Mouse (Mus musculus) mouse trophoblast stem cell (cell line): ENCODE results near the gene Cog1.
"Not testable (repeated sequence)": the region's sequence is repeated elsewhere in the genome, so short reads cannot be mapped to it uniquely, and the experiment has no call there.

ENCODE experiments used
- in situ Hi-C, 2 experiments: fragments of 300-500 bp; cut with MseI, MboI; formaldehyde crosslinking; loops; 2 replicates in 1 of 2; 3 replicates in 1 of 2; pipeline ENCODE4 v1.15.1; 2025

Cog1 gene

DNA sequence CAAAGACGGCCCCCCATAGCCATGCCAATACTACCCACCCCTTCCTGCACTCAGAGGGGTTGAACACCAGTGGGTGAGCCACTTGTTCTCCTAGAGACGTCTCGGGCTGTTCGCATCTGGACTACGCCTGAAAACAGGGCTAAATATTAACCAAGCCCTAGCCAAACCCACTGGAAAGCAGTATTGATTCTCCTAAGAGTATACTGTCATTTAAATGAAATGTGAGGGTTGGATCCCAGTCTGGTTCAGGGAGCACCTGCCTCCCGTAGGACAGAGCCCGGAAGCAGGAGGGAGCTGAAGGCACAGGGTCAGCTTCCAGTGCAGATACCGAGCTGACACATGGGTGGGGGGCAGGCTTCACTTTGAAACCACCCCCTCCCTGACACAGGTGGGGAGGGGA, 17.1 kb upstream of the Cog1 start:
- in situ Hi-C loops, result no loop called here

DNA sequence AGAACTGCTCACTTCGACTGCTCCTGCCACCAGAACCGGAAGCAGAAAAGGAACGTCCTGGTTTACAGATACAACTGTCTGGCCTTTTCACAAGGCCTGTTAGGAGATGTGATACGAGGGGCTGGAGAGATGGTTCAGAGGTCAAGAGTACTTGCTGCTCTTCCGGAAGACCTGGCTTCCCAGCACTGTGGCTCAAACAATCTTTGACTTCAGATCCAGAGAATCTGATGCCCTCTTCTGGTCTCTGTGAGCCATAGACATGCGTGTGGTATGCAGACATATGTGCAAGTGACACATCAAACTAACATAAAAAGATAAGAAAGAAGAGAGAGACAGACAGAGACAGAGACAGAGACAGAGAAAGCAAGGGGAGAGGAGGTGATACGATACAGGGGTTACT, 16.7 kb upstream of the Cog1 start:
- in situ Hi-C loops, result no loop called here

DNA sequence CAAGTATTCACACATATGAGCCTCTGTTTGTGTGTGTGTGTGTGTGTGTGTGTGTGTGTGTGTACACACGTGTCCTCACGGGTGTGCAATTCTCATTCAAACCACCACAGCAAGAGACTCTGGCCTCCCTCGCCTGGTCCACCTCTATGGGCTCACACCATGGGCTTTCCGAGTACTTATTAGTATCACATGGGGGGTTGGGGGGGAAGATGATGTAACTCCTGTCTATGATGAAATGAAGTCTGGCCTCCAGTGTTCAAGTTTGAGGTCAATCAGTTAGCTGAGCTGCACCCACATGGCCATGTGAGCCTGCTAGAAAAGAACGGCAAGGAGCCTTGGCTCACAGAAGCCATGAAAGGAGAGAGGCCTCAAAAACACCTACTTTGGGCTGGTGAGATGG, 15.6 kb upstream of the Cog1 start:
- in situ Hi-C loops, result no loop called here

DNA sequence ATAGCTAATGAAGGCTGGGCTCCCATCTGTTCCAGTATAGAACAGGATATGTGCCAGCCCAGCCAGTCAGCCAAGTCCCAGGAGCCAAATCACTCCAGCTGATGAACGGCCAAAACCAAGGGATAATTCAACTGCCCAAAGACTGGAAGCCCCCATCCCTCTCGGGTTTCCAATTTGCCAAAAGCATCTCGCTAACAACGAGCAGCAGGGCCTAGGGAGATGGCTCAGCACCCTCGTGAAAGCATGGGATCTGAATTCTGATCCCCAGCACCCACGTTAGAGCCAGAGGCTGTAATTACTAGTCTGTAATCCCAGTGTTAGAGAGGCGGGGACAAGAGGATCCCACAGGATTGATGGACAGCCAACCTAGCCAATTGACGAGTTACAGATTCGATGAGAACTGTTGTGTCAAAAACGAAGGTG, 14.3 kb upstream of the Cog1 start:
- in situ Hi-C loops, result no loop called here

DNA sequence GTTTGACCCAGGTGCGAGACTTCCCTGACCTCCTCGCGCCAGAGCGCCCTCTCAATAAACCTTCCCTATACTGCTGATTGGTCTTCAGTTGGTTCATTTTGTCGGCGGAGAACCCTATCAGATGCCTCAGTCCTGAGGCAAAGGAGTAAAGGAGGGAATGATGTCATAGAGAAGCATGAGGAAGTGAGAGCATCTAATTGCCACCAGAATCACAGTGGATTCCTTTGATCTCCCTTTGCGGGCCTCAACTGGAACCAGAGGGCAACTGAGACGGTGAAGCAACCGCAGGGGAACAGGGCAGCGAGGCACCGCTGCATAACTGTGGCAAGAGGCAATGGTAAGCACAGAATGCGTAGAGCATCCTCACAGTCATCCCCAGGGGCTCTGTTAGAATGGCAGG, 10.3 kb upstream of the Cog1 start:
- in situ Hi-C loops, result no loop called here

DNA sequence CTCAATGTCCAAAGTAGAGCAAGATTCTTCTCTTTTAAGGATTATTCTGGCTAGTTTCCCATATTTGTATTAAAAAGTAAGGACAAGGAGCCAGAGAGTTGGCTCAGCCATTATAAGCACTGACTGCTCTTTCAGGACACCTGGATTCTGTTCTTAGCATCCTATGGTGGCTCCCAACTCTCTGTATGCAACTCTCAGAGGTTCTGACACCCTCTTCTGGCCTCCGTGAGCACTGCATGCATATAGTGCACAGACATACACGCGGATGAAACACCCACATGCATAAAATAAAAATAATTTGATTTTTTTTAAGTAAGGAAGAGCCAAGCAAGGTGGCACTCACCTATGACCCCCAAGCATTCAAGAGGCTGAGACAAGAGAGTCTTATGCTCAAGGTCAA, 3.8 kb upstream of the Cog1 start:
- in situ Hi-C loops, result no loop called here

DNA sequence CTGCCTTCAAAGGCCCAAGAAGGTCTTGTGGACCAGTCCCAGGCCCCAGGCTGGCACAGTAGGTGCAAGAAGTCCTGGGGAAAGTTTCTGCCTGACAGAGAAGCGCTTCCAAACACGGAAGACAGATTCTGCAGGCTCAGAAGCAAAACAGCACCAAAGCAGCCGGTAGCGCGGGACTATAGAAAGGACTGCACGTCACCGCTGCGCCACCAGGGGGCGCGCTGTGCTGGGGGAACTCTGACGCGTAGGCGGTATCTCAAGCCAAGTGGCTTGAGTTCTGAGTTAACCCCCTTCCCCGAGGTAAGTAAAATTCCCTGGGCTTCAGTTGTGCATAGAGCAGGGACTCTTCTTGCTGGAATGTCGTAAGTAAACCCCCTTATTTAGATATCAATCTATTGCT, 817 bp upstream of the Cog1 start:
- in situ Hi-C loops, result no loop called here

DNA sequence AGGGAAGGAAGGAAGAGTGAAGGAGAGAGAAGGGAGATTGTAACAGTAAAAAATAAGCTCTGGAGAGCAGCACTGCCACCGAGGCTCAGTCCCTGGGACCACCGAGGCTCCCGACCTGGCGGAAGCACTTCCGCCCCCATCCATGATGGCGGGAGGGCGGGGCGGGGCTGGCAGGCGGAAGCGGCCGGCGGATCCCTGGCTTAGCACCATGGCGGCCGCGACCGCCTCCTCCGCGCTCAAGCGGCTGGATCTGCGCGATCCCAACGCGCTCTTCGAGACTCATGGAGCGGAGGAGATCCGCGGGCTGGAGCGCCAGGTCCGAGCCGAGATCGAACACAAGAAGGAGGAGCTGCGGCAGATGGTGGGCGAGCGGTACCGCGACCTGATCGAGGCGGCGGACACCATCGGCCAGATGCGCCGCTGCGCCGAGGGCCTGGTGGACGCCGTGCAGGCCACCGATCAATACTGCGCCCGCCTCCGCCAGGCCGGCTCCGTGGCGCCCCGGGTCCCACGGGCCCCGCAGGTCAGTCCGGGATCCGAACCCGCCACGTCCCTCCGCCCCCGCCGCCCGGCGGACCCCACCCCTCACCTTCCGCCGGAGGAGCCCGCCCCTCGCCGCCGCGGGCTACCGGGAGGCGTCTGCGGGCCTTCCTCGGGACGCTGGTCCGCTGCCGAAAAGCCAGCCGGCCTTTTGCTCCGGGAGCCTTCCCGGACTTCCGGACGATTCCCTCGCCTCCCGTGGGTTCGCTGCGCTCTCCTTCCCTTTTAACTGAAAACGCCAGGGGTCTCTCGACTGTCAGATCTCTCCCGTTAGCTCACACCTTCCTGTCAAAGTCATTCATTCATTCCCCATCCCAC, 613 bp downstream of the Cog1 start, which contains the start of gene Slc39a11:
TSS of gene Slc39a11 (minus strand) at position 727 of the 858 bp plus-strand sequence.
- in situ Hi-C loops, result no loop called here

DNA sequence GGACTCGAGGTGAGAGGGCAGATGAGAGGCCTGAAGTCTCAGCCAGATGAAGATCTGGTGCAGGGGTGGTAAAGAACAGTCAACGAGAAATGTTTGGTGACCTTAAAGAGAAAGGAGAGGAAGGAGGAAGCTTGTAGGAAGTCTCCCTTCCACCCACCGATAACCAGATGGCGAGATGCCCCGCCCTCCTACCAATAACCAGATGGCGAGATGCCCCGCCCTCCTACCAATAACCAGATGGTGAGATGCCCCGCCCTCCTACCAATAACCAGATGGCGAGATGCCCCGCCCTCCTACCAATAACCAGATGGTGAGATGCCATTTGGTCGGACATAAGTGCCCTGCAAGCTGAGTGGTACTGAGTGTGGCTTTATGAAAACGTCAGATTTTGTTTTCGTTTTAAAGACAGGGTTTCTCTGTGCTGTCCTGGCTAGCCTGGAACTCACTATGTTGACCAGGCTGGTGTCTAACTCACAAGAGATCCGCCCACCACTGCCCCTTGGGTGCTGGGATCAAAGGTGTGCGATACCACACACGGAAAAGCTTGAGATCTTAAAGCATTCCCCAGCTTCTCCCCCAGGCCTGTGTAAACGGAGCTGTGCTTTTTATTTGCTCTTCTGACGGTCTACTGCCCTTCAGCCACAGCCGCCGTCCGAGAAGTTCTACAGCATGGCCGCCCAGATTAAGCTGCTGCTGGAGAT, 2.4 kb downstream of the Cog1 start:
- in situ Hi-C loops, result no loop called here

DNA sequence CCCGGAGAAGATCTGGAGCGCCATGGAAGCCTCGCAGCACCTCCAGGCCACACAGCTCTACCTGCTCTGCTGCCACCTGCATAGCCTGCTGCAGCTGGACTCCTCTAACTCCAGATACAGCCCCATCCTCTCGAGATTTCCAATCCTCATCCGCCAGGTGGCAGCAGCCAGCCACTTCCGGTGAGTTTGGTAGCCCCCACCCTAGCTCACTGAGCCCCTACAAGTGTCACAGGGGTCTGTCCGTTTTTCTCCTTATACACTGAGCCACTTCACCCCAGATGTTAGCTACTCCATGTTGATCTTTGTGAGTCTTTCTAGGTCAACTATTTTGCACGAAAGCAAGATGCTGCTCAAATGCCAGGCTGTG, 2.9 kb downstream of the Cog1 start:
- in situ Hi-C loops, result no loop called here

DNA sequence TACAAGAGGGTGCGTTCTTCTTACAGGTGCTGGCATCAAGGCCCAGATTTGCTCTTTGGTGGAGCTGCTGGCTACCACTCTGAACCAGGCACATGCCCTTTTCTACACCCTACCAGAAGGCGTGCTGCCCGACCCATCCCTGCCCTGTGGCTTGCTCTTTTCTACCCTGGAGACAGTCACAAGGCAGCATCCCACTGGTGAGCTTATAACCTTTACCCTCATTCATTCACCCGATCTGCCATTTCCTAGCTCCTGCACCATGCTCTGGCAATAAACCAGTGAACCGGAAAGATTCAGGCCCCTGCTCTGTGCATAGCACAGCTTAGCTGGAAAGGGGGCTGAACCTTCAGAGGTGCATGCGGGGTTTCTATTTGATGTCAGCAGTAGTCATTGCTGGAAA, 3.5 kb downstream of the Cog1 start:
- in situ Hi-C loops, result no loop called here

DNA sequence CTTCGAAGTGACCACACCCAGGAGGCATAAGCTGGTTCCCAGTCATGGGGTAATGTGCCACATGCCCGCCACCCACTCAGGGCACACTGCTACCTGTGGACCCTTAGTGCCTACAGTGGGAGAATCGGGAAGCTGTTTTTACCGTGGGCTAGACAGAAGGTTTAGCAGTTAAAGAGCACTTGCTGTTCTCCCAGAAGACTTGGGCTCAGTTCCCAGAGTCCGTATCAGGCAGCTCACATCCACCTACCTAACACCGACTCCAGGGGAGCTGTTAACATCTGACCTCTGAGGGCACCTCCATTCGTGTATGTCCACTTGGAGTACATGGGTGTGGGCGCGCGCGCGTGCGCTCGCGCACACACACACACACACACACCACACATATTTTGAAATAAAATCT, 5.1 kb downstream of the Cog1 start:
- in situ Hi-C loops, result no loop called here

DNA sequence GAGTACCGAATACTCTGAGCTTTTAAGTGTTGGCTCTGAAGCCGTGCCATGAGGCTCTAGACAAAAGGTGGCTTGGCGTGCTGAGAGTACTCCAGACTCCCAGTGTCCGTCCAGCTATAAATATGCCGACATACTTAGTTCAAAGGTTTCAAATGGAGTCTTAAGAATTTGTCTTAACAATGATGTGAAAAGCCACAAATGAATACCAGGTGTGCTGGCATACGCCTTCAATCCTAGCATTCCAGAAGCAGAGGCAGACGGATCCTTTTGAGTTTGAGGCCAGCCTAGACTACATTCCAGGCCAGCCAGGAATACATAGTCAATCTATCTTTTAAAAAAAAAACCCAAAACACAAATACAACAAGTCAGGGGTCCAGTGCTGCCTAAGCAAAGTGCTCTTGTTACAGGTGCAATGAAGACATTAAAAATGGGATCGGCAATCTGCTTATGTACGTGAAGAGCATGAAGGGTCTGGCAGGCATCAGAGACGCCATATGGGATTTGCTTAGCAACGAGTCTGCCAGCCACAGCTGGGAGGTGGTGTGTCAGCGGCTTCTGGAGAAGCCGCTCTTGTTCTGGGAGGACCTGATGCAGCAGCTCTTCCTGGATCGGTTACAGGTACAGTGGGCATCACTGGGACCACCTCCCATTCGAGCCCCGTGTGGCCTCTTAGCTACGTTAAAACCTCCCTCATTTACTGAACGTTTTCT, 5.7 kb downstream of the Cog1 start:
- in situ Hi-C loops, result no loop called here

DNA sequence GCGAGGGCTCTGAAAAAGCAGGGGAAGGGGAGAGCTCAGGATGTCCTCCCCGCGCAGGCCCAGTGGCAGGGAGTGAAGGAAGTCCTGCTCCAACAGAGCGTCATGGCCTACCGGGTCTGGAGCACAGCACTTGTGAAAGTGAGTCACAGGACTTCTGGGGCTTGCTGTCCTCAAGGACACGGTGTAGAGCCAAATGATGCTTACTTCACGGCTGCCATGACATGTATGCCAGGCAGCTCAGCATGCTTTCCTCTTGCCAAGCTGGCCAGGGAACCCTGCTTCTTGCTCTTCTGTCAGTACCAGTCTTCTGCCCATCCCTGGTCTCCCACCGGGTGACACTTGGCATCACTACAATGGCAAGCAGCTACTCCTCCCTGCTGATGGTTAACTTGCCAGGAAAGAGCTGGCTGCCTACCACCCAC, 7.6 kb downstream of the Cog1 start:
- in situ Hi-C loops, result no loop called here

DNA sequence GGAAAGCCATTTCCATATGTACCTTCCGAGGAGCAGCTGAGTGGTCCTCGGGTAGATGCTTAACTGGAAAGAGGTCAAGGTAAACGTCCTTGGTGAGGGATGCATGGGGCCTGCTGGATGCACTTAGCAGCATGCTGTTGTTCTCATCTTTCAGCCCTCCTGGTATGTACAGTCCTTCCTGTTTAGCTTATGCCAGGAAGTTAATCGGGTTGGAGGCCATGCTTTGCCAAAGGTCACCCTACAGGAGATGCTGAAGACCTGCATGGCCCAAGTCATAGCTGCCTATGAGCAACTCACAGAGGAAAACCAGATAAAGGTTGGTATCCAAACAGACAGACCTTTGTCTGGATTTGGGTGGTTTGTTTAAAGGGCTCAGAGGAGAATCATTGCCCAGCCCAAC, 8.3 kb downstream of the Cog1 start:
- in situ Hi-C loops, result no loop called here

DNA sequence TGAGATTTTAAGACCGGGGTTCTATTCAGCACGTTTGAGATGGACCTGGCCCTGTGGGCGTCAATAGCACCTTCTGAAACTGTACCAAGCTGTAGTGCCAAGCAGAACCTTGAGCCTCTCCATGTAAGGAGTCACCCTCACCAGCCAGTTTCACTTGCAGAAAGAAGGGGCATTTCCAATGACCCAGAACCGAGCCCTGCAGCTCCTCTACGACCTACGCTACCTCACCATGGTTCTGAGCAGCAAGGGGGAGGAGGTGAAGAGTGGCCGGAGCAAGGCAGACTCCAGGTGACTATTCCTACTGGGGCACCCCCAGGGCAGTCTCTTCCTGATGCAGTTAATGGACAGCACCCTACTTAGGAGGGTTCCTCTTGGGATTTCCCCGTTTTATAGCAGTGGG, 9.3 kb downstream of the Cog1 start:
- in situ Hi-C loops, result no loop called here

DNA sequence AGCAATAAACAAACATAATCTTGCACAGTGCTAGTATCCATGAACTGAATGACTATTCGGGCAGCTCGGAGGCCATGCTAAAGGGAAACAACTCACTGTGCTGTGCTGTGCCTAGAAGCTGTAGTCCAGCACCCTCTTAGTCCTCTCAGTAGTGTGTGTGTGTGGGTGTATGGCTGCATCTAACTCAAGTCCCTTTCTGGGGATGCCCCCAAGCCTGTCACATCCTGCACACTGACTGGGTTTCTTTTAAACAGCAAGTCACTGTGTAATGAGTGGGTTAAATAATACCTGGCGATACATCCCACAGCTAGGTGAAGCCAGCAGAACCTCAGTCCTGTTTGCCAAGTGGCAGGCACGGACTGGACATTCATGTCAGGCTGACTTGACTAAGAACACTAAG, 9.8 kb downstream of the Cog1 start:
- in situ Hi-C loops, result no loop called here

DNA sequence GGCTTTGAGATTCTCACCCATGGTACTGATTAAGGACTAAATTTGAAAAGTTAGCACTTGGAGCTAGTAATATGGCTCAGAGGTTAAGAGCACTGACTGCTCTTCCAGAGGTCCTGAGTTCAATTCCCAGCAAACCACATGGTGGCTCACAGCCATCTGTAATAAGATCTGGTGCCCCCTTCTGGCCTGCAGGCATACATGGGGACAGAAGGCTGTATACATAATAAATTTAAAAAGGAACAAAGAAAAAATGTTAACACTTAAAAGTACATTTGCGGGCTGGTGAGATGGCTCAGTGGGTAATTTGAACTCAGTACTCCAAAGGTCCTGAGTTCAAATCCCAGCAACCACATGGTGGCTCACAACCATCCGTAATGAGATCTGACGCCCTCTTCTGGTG, 11.2 kb downstream of the Cog1 start:
- in situ Hi-C loops, result not testable (repeated sequence)

DNA sequence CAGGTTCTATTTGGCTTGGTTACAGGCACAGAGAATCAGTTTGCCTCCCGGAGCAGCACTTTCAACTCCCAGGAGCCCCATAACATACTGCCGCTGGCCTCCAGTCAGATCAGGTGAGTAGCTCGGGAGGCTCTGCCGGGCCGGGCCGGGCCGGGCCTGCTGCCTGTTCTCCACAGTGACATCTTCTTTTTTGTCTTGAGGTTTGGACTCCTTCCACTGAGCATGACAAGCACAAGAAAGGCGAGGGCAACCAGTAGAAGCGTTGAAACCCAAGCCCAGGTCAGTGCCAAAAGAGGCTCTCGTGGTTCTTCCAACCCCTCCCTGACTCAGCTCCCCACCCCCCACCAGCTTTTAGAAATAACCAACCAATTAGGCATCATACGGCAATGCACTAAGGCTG, 12.0 kb downstream of the Cog1 start:
- in situ Hi-C loops, result no loop called here

DNA sequence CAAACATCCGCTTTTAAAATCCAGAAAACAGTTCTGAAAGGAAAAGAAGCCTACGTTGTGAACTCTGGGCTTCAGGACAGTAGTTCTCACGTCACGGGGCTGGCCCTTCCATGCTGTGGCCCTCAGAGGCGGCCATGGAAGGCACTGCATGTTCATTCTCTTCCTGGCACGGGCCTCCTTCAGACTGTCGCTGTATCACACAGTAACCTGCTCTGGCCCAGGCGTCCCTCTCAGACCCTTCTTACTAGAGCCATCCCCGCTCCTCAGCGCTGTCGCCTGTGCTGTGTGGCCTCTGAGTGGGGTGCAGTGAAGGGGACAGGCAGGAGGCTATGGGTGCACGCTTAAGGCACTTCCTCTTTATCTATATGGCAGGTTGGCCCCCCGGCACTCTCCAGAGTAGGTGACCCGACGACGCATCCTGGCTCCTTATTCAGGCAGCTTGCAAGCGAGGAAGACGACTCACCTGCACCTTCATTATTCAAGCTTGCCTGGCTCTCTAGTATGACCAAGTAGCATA, 12.9 kb downstream of the Cog1 start:
- in situ Hi-C loops, result no loop called here

DNA sequence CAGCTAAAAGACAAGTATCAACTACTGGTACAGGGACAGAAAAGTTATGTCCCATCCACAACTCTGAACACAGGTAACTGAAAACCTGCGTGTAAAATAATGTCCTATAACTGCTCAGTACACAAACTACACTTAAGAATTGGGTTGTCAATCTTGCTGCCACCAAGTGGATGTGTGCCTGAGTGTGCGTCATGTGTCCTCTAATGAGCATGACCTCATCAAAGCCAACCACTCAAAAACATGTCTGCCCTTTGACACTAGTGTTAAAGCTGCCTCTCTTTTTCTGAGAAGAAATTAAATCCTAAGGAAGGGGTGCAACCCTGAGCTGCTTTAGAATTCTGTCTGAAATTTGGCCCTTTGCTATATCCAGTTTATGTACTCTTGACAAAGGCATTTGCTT, 15.3 kb downstream of the Cog1 start:
- in situ Hi-C loops, result no loop called here

DNA sequence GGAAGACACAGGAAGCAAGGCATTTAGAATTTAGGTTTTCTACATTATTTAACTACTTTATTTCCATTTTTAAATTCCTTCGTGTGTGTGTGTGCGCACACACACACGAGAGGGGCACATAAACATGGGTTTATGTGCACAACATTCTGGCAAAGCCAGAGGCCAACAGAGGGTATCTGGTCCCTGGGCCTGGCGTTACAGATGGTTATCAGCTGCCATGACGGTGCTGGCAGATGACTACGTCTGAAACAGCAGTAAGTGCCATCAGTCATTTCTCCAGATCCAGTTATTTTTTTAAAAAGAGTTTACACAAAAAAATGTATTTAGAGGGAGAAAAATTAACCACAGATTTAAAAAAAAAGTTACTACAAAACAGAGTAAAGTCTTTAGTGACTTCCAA, 17.2 kb downstream of the Cog1 start:
- in situ Hi-C loops, result no loop called here
